Mouse (Mus musculus) limb, embryonic 10.5 days (tissue): ENCODE measurements around the gene Clhc1. TPM values are rescaled to one million over a fixed set of nuclear protein-coding genes. Genes with fewer than 3 reads are reported as not detected.
"Not testable (repeated sequence)": the region's sequence is repeated elsewhere in the genome, so short reads cannot be mapped to it uniquely, and the experiment has no call there.

ENCODE experiments used
- DNase-seq: peaks from one replicate; pipeline ENCODE4 v3.0.0-alpha.2; 2017; ENCODE audit warnings: low spot score
- H3K27ac ChIP-seq: fragments of 300-500 bp; sonication (generic); 2 replicates; pipeline ENCODE4 v1.5.1; 2016; ENCODE audit warnings: mild to moderate bottlenecking
- H3K27me3 ChIP-seq: fragments of 300-500 bp; sonication (generic); 2 replicates; pipeline ENCODE4 v1.6.1; 2016; ENCODE audit warnings: low read depth, mild to moderate bottlenecking; ENCODE audit not compliant: poor library complexity, severe bottlenecking
- H3K36me3 ChIP-seq: fragments of 300-500 bp; sonication (generic); 2 replicates; pipeline ENCODE4 v1.6.1; 2016; ENCODE audit warnings: mild to moderate bottlenecking, moderate library complexity
- H3K4me1 ChIP-seq: fragments of 300-500 bp; sonication (generic); 2 replicates; pipeline ENCODE4 v1.6.1; 2016
- H3K4me3 ChIP-seq: fragments of 300-500 bp; sonication (generic); 2 replicates; pipeline ENCODE4 v1.5.1; 2016; ENCODE audit warnings: mild to moderate bottlenecking, moderate library complexity
- H3K9me3 ChIP-seq: fragments of 300-500 bp; sonication (generic); replicated peaks from 2 replicates; pipeline ENCODE4 v1.6.1; 2016; ENCODE audit warnings: mild to moderate bottlenecking
- WGBS: fragments of 180-500 bp; shearing (Covaris S2); methylation state at CpG from one replicate; pipeline ENCODE4 v1.1.7; 2016; 5-methylcytosine and 5-hydroxymethylcytosine counted together
- polyA plus RNA-seq: library from polyadenylated mRNA; unstranded; fragments of >200 nt; fragmentation: Nextera tagmentation; extraction: Ambion mirVana; gene quantifications from 2 replicates; pipeline ENCODE4 v1.2.1, GENCODE M21; 2016

The Clhc1 gene
- polyA plus RNA-seq, 1 experiment from 2014 or later: 0.18 TPM

DNA sequence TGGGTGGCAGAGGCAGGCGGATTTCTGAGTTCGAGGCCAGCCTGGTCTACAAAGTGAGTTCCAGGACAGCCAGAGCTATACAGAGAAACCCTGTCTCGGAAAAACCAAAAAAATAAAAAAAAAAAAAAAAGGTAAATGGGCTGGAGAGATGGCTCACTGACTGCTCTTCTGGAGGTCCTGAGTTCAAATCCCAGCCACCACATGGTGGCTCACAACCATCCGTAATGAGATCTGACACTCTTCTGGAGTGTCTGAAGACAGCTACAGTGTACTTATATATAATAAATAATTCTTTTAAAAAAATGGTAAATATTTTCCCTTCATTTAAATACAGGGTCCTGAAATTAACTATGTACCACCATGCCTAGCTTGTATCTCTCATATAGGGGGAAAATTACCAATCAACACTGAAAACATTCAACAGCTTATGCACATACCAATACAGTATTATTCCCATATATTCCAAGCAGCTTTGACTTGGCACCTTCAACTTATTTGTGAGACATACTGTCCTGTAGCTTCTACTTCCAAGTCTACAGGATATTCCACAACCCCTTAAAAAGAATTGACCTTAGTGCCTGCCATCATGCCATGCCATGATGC is 2.5 kb upstream of the Clhc1 start:
- H3K27ac ChIP-seq, DNase-seq, H3K4me3 ChIP-seq, H3K9me3 ChIP-seq, H3K27me3 ChIP-seq: not testable (repeated sequence)
- Histone ChIP-seq H3K4me1 (peaks cover 11% of the 10 kb centered on the region), H3K36me3 (peaks cover 63% of the 10 kb centered on the region)
- WGBS: 90% methylated on average over 4 of the region's 4 CpGs

DNA sequence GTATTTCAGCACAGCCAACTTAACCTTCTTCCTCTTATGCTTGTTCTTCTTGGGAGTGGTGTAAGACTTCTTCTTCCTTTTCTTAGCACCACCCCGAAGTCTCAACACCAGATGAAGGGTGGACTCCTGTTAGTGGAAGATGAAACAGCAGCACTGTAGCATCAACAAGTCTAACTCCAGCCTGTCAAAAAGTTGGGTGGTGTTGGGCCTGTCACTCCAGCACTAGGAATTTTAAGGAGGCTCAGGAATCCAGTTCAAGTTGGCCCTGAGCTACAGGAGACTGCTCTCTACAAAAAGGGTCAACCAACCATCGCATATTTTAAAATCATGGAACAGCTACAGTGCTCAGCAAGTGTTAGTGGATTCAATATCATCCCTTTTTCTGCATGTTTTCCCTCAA is 1.5 kb upstream of the Clhc1 start:
- peaks cover 53% of the 10 kb centered on the region for H3K36me3 ChIP-seq
- H3K4me1 ChIP-seq: peaks cover 11% of the 10 kb centered on the region
- H3K9me3 ChIP-seq, DNase-seq, H3K27me3 ChIP-seq: not testable (repeated sequence)
- peak overlapping the region; percentile 95; the same call in 1 of the 2 replicates for H3K27ac ChIP-seq
- WGBS: 95% methylated on average over 2 of the region's 2 CpGs
- peak overlapping the region; percentile 74 for H3K4me3 ChIP-seq

DNA sequence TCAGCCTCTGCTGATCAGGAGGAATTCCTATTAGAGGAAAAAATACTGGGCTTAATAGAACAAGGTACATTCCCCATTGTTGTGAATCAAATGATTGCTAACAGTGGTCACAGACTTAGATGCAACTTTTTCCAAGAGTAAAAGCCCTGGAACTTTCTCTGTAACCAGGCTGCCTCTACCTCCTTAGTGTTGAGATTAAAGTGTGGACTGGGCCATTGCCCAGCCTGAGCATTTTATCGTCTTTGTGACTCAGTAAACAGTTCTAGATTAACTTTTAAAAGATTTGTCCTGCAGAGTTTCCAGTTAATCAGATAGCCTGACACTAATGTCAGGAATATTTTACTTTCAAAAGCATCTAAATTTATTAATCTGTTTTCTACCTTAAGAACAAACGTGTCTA is 988 bp upstream of the Clhc1 start:
- Histone ChIP-seq H3K4me1 (peaks cover 11% of the 10 kb centered on the region), H3K27me3 (no peaks in the 10 kb centered on the region), H3K27ac (peak overlapping the region; percentile 95), H3K36me3 (peaks cover 49% of the 10 kb centered on the region), H3K4me3 (peak overlapping the region; percentile 74), H3K9me3 (no peaks in the 10 kb centered on the region)
- 22% methylated on average over 2 of the region's 2 CpGs for WGBS
- no peak for DNase-seq

DNA sequence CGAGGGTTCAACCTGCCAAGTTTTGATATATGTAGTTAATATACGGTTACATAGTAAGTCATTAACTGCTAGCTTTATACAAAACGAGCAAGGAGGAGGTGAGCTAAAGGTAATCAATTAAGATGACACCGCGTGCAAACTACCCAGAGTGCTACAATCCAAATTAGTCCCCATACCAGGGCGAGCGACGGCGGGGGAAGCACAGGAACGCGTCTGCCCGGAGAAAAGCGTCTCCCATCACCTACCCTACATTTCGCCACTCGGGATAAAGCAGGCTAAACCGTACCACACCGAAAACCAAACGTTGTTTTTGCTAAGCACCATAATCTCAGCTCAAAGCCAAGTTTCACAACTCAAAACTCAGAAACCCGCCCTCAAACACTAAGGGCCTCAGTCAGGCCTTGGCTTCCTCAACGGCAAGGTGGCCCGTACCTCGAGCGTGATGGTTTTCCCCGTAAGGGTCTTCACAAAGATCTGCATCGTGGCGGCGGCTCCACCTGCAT is 450 bp upstream of the Clhc1 start:
- peak overlapping the region; percentile 74 for H3K4me3 ChIP-seq
- no peaks in the 10 kb centered on the region for H3K9me3 ChIP-seq
- H3K36me3 ChIP-seq: peaks cover 45% of the 10 kb centered on the region
- DNase-seq: no peak
- peaks cover 11% of the 10 kb centered on the region for H3K4me1 ChIP-seq
- peak overlapping the region; percentile 95 for H3K27ac ChIP-seq
- under 1% methylated on average over 27 of the region's 27 CpGs for WGBS
- no peaks in the 10 kb centered on the region for H3K27me3 ChIP-seq

DNA sequence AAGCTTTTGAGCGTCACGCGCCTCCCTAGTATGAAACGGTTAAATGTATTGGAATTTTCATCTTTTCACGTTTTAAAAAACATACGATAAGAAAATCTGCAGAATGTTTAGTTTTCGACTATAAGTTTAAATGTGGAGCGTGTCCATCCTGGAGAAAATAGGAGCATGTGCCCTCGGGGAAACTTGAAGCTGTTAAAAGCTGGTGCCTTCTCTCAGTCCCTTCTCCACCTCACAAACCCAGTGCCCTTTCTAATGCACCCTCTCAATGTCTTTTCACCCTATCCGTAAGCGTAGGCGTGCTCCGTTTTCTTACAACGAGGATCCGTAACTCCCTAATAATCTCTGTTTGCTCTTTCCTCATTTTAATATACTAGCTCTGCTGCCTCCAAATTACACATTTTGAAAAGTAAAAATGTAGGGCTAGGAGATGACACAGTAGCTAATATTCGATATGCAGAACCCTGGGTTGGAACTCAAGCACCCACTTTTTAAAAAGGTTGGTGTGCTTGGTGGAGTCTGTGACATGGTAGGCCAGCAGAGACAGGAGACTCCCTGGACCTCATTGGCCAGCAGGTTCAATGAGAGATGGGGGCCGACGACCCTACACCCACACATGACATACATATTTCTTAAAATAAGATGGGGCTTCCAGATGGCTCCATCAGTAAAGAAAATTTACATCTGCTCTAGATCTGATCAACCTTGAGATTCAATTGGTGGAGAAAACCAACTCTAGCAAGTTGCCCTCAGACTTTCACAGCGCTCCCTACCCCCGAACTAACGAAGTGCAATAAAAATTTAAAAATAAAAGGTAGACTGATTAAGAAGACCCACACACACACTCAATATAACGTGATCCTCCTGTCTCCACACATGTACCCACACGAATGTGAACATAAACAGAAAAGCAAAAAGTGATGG is 1.0 kb downstream of the Clhc1 start:
- H3K4me1 ChIP-seq: peaks cover 11% of the 10 kb centered on the region
- no peak for DNase-seq
- 27% methylated on average over 23 of the region's 23 CpGs for WGBS

DNA sequence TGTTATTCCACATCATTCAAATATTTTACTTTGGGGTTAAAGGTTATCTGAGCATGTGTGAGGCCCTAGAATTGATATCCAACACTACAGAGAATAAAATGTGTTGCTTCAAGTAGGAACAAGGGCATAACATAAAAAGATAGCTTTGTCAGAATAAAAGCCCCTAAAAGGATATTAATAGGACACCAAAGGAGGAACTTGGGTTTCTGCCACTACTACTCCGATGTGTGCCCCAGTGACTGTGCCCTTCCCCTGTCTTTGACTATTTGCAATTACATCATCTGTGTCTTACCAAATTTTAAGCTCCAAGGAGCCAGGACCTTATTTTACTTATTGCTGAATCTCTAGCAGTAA is 1.7 kb downstream of the Clhc1 start:
- Histone ChIP-seq H3K27ac (no peak overlapping the region), H3K4me1 (peaks cover 11% of the 10 kb centered on the region), H3K36me3 (peaks cover 25% of the 10 kb centered on the region), H3K27me3 (no peaks in the 10 kb centered on the region), H3K9me3 (no peaks in the 10 kb centered on the region), H3K4me3 (no peak overlapping the region)
- 98% methylated on average over 1 of the region's 1 CpGs for WGBS
- DNase-seq: no peak

More for the DNA sequence above, 1.0 kb downstream of the Clhc1 start:
- H3K4me3 ChIP-seq: peak overlapping the region; percentile 74
- peaks cover 32% of the 10 kb centered on the region for H3K36me3 ChIP-seq
- no peaks in the 10 kb centered on the region for H3K9me3 ChIP-seq
- no peaks in the 10 kb centered on the region for H3K27me3 ChIP-seq
- H3K27ac ChIP-seq: peak overlapping the region; percentile 95

DNA sequence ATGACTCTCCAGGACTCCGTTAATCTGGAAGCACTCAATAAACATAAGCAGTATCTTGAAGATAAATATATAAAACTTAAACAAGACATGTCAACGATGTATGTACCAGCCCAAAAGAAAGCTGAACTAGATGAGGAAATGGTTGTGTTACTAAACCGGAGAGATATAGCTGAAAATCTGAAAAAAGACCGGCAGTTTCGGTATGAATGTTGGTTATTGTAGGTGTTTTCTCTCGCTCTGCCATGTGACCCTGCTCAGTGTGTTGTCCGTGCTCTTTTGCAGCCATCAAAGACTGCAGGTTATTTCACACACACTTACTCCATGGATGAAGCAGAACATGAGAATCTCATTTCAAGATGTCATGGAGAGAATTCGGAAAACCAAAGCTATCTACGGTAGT is 12.7 kb downstream of the Clhc1 start:
- no peak overlapping the region for H3K4me3 ChIP-seq
- no peak overlapping the region for H3K27ac ChIP-seq
- H3K4me1 ChIP-seq: no peaks in the 10 kb centered on the region
- no peaks in the 10 kb centered on the region for H3K36me3 ChIP-seq
- no peaks in the 10 kb centered on the region for H3K27me3 ChIP-seq
- H3K9me3 ChIP-seq: no peaks in the 10 kb centered on the region
- 92% methylated on average over 9 of the region's 9 CpGs for WGBS
- DNase-seq: no peak

DNA sequence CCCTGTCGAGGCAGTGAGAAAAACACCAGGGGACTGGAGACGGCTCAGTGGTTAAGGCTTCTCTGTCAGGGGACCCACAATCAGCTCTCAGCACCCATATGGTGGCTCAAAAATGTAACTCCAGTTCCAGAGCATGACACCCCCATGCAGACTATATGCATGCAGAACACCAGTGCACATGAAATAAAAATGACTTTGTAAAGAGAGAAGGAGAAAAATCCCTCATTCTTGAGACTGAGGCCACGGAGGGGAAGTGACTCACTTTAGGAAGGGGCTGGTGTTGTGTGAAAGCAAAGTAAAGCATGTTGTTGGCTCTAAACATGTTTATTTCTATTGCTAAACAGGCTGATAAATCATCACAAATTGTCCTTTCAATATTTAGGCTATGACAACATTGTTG is 13.2 kb downstream of the Clhc1 start:
- Histone ChIP-seq H3K9me3 (no peaks in the 10 kb centered on the region), H3K4me1 (no peaks in the 10 kb centered on the region), H3K4me3 (no peak overlapping the region), H3K27ac (no peak overlapping the region), H3K27me3 (no peaks in the 10 kb centered on the region), H3K36me3 (no peaks in the 10 kb centered on the region)
- WGBS: 87% methylated on average over 3 of the region's 3 CpGs
- no peak for DNase-seq

DNA sequence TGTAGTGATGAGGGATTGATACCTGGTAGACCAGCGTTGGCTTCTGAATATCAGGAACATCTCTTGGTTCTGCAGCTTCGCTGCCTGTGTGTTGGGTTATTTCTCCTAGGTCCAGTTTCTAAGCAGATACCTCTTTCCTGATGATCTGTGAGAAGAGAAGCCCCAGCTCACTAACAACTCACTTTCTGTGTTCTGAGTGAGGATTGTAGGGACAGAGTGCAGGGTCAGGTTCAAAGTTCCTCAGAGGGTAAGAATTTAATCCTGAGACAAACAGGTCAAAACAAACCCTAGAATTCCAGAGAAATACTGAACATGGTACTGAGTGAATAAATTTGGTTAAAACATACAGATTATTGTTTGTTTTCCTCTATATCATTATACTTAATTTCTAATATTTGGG is 15.7 kb downstream of the Clhc1 start:
- H3K27me3 ChIP-seq: no peaks in the 10 kb centered on the region
- no peak for DNase-seq
- H3K4me1 ChIP-seq: no peaks in the 10 kb centered on the region
- WGBS: 88% methylated on average over 2 of the region's 2 CpGs
- no peaks in the 10 kb centered on the region for H3K36me3 ChIP-seq
- no peak overlapping the region for H3K4me3 ChIP-seq
- no peak overlapping the region for H3K27ac ChIP-seq
- H3K9me3 ChIP-seq: no peaks in the 10 kb centered on the region

DNA sequence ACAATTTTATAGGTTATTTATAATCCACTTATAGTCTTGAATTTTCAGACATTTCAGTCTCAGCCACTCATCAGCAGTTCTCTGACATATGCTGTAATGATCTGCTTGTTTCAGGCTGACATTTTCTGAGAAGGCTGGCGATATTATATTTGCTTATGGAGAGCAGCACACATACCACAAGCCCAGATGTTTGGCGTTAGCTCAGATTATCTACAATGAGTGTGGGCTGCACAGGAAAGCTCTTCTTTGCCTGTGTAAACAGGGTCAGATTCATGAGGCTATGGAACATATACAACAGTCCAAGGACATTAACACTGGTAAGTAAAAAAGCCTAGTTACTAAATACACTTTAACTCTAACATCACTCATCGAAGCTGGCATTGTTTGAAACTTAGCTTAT is 23.8 kb downstream of the Clhc1 start:
- no peaks in the 10 kb centered on the region for H3K27me3 ChIP-seq
- no peaks in the 10 kb centered on the region for H3K4me1 ChIP-seq
- H3K36me3 ChIP-seq: no peaks in the 10 kb centered on the region
- H3K9me3 ChIP-seq: no peaks in the 10 kb centered on the region
- WGBS: 87% methylated on average over 3 of the region's 3 CpGs
- DNase-seq: no peak
- no peak overlapping the region for H3K27ac ChIP-seq
- H3K4me3 ChIP-seq: no peak overlapping the region

DNA sequence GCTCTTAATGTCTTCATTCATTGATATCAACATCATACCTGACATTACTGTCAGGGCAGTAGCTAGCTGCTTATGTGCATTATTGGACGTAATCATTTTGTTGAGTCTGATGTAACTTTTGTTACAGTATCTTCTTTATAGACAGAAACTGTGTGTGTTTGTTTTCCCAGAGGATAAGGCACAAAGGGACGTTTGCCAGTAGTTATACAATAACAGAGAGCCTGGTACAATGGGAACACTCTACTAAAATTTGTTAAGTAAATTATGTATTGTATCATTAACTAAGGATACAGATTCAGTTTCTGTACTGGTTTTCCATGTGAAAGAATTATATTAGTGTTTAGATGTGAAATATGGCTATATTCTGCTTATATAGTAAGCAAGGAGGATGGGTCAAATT is 24.9 kb downstream of the Clhc1 start:
- H3K4me1 ChIP-seq: no peaks in the 10 kb centered on the region
- H3K27me3 ChIP-seq: no peaks in the 10 kb centered on the region
- H3K9me3 ChIP-seq: no peaks in the 10 kb centered on the region
- H3K36me3 ChIP-seq: no peaks in the 10 kb centered on the region
- no peak overlapping the region for H3K4me3 ChIP-seq
- 84% methylated on average over 2 of the region's 2 CpGs for WGBS
- DNase-seq: no peak
- no peak overlapping the region for H3K27ac ChIP-seq

DNA sequence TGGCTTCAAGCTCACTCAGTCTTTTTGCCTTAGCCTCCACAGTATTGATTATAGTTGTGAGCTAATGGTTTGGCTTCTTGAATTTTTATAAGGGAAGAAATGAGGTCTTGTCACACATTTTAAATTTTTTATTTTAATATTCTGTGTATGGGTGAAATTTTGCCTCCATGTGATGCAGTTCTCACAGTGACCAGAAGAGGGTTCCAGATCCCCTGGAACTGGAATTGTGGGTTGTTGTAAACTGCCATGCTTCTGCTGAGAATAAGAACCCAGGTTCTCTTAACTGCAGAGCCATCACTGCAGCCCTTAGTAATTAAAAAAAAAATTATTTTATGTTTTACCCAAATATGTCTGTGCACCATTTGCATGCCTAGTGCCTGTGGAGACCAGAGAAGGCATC is 31.9 kb downstream of the Clhc1 start:
- Histone ChIP-seq H3K4me3 (no peak overlapping the region), H3K36me3 (no peaks in the 10 kb centered on the region), H3K4me1 (no peaks in the 10 kb centered on the region), H3K27me3 (no peaks in the 10 kb centered on the region), H3K27ac (no peak overlapping the region), H3K9me3 (no peaks in the 10 kb centered on the region)
- no peak for DNase-seq

DNA sequence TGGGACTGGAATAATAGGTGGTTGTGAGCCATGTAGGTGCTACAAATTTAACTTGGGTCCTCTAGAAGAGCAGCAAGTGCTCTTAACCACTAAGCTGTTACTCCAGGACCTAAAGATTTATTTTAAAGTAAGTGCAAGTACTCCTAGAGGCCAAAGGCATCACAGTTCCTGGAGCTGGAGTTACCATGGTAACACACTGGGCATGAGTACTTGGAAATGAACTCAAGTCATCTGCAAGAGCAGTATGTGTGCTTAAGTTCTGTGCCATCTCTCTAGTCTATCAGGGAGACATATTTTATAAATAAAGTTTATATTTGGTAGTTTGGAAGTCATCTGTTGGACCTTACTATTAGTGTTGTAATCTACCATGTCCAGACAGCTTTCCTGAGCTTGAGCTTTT is 47.5 kb downstream of the Clhc1 start:
- Histone ChIP-seq H3K27me3 (no peaks in the 10 kb centered on the region), H3K36me3 (no peaks in the 10 kb centered on the region), H3K27ac (no peak overlapping the region), H3K4me1 (no peaks in the 10 kb centered on the region), H3K4me3 (no peak overlapping the region), H3K9me3 (no peaks in the 10 kb centered on the region)
- DNase-seq: no peak
